Mouse (Mus musculus) lung, postnatal 0 days (tissue): ENCODE measurements around the gene Actr1a.

ENCODE experiments used
- CTCF ChIP-seq: IDR thresholded peaks from 2 replicates; pipeline ENCODE4 v1.5.1; 2016; ENCODE audit warnings: antibody characterized with exemption, mild to moderate bottlenecking
- EP300 ChIP-seq: IDR thresholded peaks from 2 replicates; pipeline ENCODE4 v1.6.1; 2016; ENCODE audit warnings: antibody characterized with exemption, mild to moderate bottlenecking, control low read depth

- TF ChIP-seq CTCF (no peak), EP300 (no peak)
Measured at GRCm38 (mm10) chr19:46375891-46376290, 19.7 kb downstream of the Actr1a start.
